Mouse (Mus musculus) right cerebral cortex, postnatal 4 days (tissue): ENCODE data around the gene Gm21789.
"Not testable (repeated sequence)": the region's sequence is repeated elsewhere in the genome, so short reads cannot be mapped to it uniquely, and the experiment has no call there.

ENCODE experiments used
- DNase-seq: peaks from one replicate; pipeline ENCODE4 v3.0.0-alpha.2; 2022

Gene Gm21789

GRCm38 (mm10) chrX:32941468-32941867, at the start of gene Gm21789:
Gene Gm21789 (plus strand): TSS chrX:32941768.
- DNase-seq = not testable (repeated sequence)

GRCm38 (mm10) chrX:32894325-32894724, 47.2 kb upstream of the Gm21789 start, which contains the start of gene Btbd35f30:
Gene Btbd35f30 (plus strand): TSS chrX:32894625.
- DNase-seq = not testable (repeated sequence)

- not testable (repeated sequence) for DNase-seq
Observed at GRCm38 (mm10) chrX:32973597-32973996, 32.0 kb downstream of the Gm21789 start, which contains the start of gene Btbd35f5. Gene Btbd35f5 (plus strand): TSS chrX:32973897.
